Mouse (Mus musculus): Measurements from ENCODE around the gene Foxl2. TPM values are rescaled to one million over a fixed set of nuclear protein-coding genes. Genes with fewer than 3 reads are reported as not detected.

Gene Foxl2
- polyA plus RNA-seq, 1 experiment, result 0.01 TPM

DNA sequence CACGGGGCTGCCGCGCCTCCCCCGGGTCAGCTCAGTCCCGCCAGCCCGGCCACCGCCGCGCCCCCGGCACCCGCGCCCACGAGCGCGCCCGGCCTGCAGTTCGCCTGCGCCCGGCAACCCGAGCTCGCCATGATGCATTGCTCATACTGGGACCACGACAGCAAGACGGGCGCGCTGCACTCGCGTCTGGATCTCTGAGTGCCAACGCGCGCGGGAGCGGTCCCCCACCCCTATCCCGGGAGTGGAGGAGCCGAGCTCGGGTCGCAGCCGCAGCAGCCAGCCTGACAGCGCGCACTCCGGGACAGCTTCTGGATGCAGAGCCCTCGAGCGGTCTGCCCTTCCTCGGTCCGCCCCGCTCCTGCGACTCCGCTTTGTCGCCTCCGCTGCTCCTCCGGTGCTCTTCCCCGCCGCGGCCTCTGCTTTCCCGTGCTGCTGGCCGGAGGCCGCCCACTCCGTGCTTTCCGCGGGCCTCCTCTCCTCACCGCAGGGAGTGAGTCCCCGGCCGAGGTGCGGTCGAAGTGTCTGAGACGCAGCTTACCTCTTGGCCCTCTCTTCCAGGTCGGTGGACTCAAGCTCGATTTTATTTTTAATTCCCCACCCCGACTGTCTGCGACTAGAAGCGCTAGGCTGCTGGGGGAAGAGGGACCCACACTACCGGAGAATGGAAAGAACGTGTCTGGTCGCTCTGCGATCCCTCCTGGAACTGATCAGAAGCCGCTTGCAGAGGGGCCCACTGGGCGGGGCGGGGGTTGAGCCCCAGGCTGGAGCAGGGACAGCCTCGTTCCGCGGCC lies 1.7 kb downstream of the Foxl2 start:
- Histone ChIP-seq H3ac (ENCODE audit: control insufficient read depth, insufficient read length) (no peak overlapping the region), H3K4me3 (no peak overlapping the region), H3K4me2 (ENCODE audit: low read depth) (no peak overlapping the region), H3K36me3 (ENCODE audit: control insufficient read depth, insufficient read depth) (no peaks in the 10 kb centered on the region), H3K79me2 (ENCODE audit: control insufficient read depth, insufficient read depth) (no peaks in the 10 kb centered on the region), H3K27me3 (ENCODE audit: control insufficient read depth, insufficient read depth, insufficient read length) (peaks cover 81% of the 10 kb centered on the region)
- TF ChIP-seq TCF12 (IDR thresholded peaks at IDR 0.05; ENCODE audit: insufficient read depth, poor library complexity, severe bottlenecking) (no peak), REST (IDR thresholded peaks at IDR 0.05; ENCODE audit: insufficient read depth, insufficient read length) (no peak), USF1 (IDR thresholded peaks at IDR 0.05; ENCODE audit: low read depth) (no peak), POLR2A (IDR thresholded peaks at IDR 0.05; ENCODE audit: insufficient read length, low read depth) (no peak), MAX (IDR thresholded peaks at IDR 0.05; ENCODE audit: low read depth) (no peak), POLR2AphosphoS2 (IDR thresholded peaks at IDR 0.05; ENCODE audit: insufficient read length, low read depth) (no peak), MYOG (IDR thresholded peaks at IDR 0.05; ENCODE audit: control insufficient read depth in 1 of 3, insufficient read depth in 1 of 3, insufficient read length in 2 of 3, low read depth in 2 of 3) (no peak), SRF (IDR thresholded peaks at IDR 0.05; ENCODE audit: control insufficient read depth, insufficient read length, low read depth) (no peak), TCF3 (IDR thresholded peaks at IDR 0.05; ENCODE audit: insufficient read length, low read depth) (no peak), CEBPB (IDR thresholded peaks at IDR 0.05; ENCODE audit: insufficient read depth, poor library complexity, severe bottlenecking) (no peak), MYOD1 (IDR thresholded peaks at IDR 0.05; ENCODE audit: control insufficient read depth in 1 of 3, insufficient read length in 2 of 3, low read depth in 2 of 3) (no peak), E2F4 (IDR thresholded peaks at IDR 0.05; ENCODE audit: insufficient read depth) (no peak)

DNA sequence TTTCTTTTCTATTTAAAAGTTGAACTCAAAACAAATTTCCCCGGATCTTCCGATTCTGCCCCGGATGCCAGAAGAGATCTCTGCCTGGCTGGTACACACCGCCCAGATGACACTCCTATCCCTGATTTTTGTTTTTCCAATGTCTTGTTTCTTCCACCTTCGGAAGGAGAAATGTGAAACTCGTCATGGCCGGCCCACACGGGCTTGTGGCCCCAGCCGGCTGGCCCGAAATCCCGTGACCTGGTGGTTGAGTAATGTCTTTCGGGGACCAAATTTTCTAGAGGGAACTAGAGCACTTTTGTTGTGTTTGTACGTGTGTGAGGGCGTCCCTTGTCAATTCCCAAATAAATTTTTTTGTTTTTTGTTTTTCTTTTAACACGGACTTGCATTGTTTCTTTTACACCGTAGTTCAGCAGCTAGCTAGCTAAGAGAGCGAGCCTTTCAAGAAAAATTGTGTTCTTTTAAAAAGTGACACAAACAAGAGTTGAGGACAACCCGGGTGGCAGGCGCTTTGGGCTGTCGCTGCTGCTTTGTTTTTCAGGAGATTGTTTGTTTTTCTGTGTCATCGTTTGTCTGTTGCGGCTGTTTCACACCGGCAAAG lies 2.8 kb downstream of the Foxl2 start:
- Histone ChIP-seq H3ac (ENCODE audit: control insufficient read depth, insufficient read length) (no peak overlapping the region), H3K79me2 (ENCODE audit: control insufficient read depth, insufficient read depth) (no peaks in the 10 kb centered on the region), H3K36me3 (ENCODE audit: control insufficient read depth, insufficient read depth) (no peaks in the 10 kb centered on the region), H3K4me3 (no peak overlapping the region), H3K4me2 (ENCODE audit: low read depth) (no peak overlapping the region), H3K27me3 (ENCODE audit: control insufficient read depth, insufficient read depth, insufficient read length) (peaks cover 79% of the 10 kb centered on the region)
- no peak for TF ChIP-seq SRF (IDR thresholded peaks at IDR 0.05; ENCODE audit: control insufficient read depth, insufficient read length, low read depth)
- no peak for TF ChIP-seq E2F4 (IDR thresholded peaks at IDR 0.05; ENCODE audit: insufficient read depth)
- TF ChIP-seq MYOG (IDR thresholded peaks at IDR 0.05; ENCODE audit: control insufficient read depth in 1 of 3, insufficient read depth in 1 of 3, insufficient read length in 2 of 3, low read depth in 2 of 3), result no peak
- TF ChIP-seq POLR2AphosphoS2 (IDR thresholded peaks at IDR 0.05; ENCODE audit: insufficient read length, low read depth), result no peak
- TF ChIP-seq TCF12 (IDR thresholded peaks at IDR 0.05; ENCODE audit: insufficient read depth, poor library complexity, severe bottlenecking), result no peak
- no peak for TF ChIP-seq TCF3 (IDR thresholded peaks at IDR 0.05; ENCODE audit: insufficient read length, low read depth)
- no peak for TF ChIP-seq MYOD1 (IDR thresholded peaks at IDR 0.05; ENCODE audit: control insufficient read depth in 1 of 3, insufficient read length in 2 of 3, low read depth in 2 of 3)
- TF ChIP-seq USF1 (IDR thresholded peaks at IDR 0.05; ENCODE audit: low read depth), result no peak
- no peak for TF ChIP-seq MAX (IDR thresholded peaks at IDR 0.05; ENCODE audit: low read depth)
- no peak for TF ChIP-seq REST (IDR thresholded peaks at IDR 0.05; ENCODE audit: insufficient read depth, insufficient read length)
- no peak for TF ChIP-seq POLR2A (IDR thresholded peaks at IDR 0.05; ENCODE audit: insufficient read length, low read depth)
- no peak for TF ChIP-seq CEBPB (IDR thresholded peaks at IDR 0.05; ENCODE audit: insufficient read depth, poor library complexity, severe bottlenecking)

GRCm38 (mm10) chr9:98958628-98959027 lies 3.5 kb downstream of the Foxl2 start:
- H3K36me3 ChIP-seq (ENCODE audit: control insufficient read depth, insufficient read depth), result no peaks in the 10 kb centered on the region
- H3K4me3 ChIP-seq, result no peak overlapping the region
- H3ac ChIP-seq (ENCODE audit: control insufficient read depth, insufficient read length), result no peak overlapping the region
- peaks cover 80% of the 10 kb centered on the region for H3K27me3 ChIP-seq (ENCODE audit: control insufficient read depth, insufficient read depth, insufficient read length)
- H3K4me2 ChIP-seq (ENCODE audit: low read depth), result no peak overlapping the region
- H3K79me2 ChIP-seq (ENCODE audit: control insufficient read depth, insufficient read depth), result no peaks in the 10 kb centered on the region
- no peak for TF ChIP-seq TCF3 (IDR thresholded peaks at IDR 0.05; ENCODE audit: insufficient read length, low read depth)
- TF ChIP-seq USF1 (IDR thresholded peaks at IDR 0.05; ENCODE audit: low read depth), result no peak
- TF ChIP-seq TCF12 (IDR thresholded peaks at IDR 0.05; ENCODE audit: insufficient read depth, poor library complexity, severe bottlenecking), result no peak
- TF ChIP-seq MAX (IDR thresholded peaks at IDR 0.05; ENCODE audit: low read depth), result no peak
- no peak for TF ChIP-seq POLR2A (IDR thresholded peaks at IDR 0.05; ENCODE audit: insufficient read length, low read depth)
- TF ChIP-seq MYOD1 (IDR thresholded peaks at IDR 0.05; ENCODE audit: control insufficient read depth in 1 of 3, insufficient read length in 2 of 3, low read depth in 2 of 3), result no peak

- Histone ChIP-seq H3K4me3 (no peak overlapping the region), H3K27me3 (ENCODE audit: control insufficient read depth, insufficient read depth, insufficient read length) (peaks cover 77% of the 10 kb centered on the region), H3K36me3 (ENCODE audit: control insufficient read depth, insufficient read depth) (no peaks in the 10 kb centered on the region), H3K4me2 (ENCODE audit: low read depth) (no peak overlapping the region), H3ac (ENCODE audit: control insufficient read depth, insufficient read length) (no peak overlapping the region), H3K79me2 (ENCODE audit: control insufficient read depth, insufficient read depth) (no peaks in the 10 kb centered on the region)
- TF ChIP-seq SRF (IDR thresholded peaks at IDR 0.05; ENCODE audit: control insufficient read depth, insufficient read length, low read depth) (no peak), E2F4 (IDR thresholded peaks at IDR 0.05; ENCODE audit: insufficient read depth) (no peak), POLR2AphosphoS2 (IDR thresholded peaks at IDR 0.05; ENCODE audit: insufficient read length, low read depth) (no peak), POLR2A (IDR thresholded peaks at IDR 0.05; ENCODE audit: insufficient read length, low read depth) (no peak), CEBPB (IDR thresholded peaks at IDR 0.05; ENCODE audit: insufficient read depth, poor library complexity, severe bottlenecking) (no peak), TCF12 (IDR thresholded peaks at IDR 0.05; ENCODE audit: insufficient read depth, poor library complexity, severe bottlenecking) (no peak), MYOG (IDR thresholded peaks at IDR 0.05; ENCODE audit: control insufficient read depth in 1 of 3, insufficient read depth in 1 of 3, insufficient read length in 2 of 3, low read depth in 2 of 3) (no peak), USF1 (IDR thresholded peaks at IDR 0.05; ENCODE audit: low read depth) (no peak), TCF3 (IDR thresholded peaks at IDR 0.05; ENCODE audit: insufficient read length, low read depth) (no peak), MAX (IDR thresholded peaks at IDR 0.05; ENCODE audit: low read depth) (no peak), REST (IDR thresholded peaks at IDR 0.05; ENCODE audit: insufficient read depth, insufficient read length) (no peak), MYOD1 (IDR thresholded peaks at IDR 0.05; ENCODE audit: control insufficient read depth in 1 of 3, insufficient read length in 2 of 3, low read depth in 2 of 3) (no peak)
Observed at GRCm38 (mm10) chr9:98959851-98960250, 4.8 kb downstream of the Foxl2 start.
